Mouse (Mus musculus) cerebellum, adult 2 months (tissue): ENCODE data around the gene Gm28539. TPM values are rescaled to one million over a fixed set of nuclear protein-coding genes. Genes with fewer than 3 reads are reported as not detected.
"Not testable (repeated sequence)": the region's sequence is repeated elsewhere in the genome, so short reads cannot be mapped to it uniquely, and the experiment has no call there.

ENCODE experiments used
- DNase-seq, 2 experiments: peaks; one replicate each; pipeline ENCODE4 v3.0.0; 2021
- H3K27ac ChIP-seq: fragments of 200-500 bp; 2 replicates; pipeline ENCODE4 v1.5.1; 2012; ENCODE audit warnings: low read length, control low read depth, inconsistent platforms; ENCODE audit not compliant: insufficient read depth
- H3K27me3 ChIP-seq: fragments of 200-500 bp; 2 replicates; pipeline ENCODE4 v1.6.1; 2012; ENCODE audit warnings: inconsistent platforms, mild to moderate bottlenecking, low read length, moderate library complexity; ENCODE audit not compliant: control insufficient read depth, insufficient read depth
- H3K4me1 ChIP-seq: fragments of 200-500 bp; 2 replicates; pipeline ENCODE4 v1.6.1; 2011; ENCODE audit warnings: low read length; ENCODE audit not compliant: control insufficient read depth, insufficient read depth
- H3K4me3 ChIP-seq: fragments of 200-500 bp; replicated peaks from 2 replicates; pipeline ENCODE3; 2011; ENCODE audit warnings: mild to moderate bottlenecking, low read depth, low read length, control low read depth; ENCODE audit not compliant: insufficient read depth
- CTCF ChIP-seq: fragments of 200-500 bp; IDR thresholded peaks from 2 replicates; pipeline ENCODE4 v1.5.1; 2011; ENCODE audit warnings: low read depth, mild to moderate bottlenecking, control low read depth, low read length, moderate library complexity, borderline replicate concordance; ENCODE audit not compliant: insufficient read depth
- POLR2A ChIP-seq: fragments of 200-500 bp; IDR thresholded peaks from 2 replicates; pipeline ENCODE4 v1.6.1; 2011; ENCODE audit warnings: low read length, control low read depth, borderline replicate concordance; ENCODE audit not compliant: insufficient read depth
- WGBS: fragments of 180-500 bp; shearing (Covaris S2); methylation state at CpG from one replicate; pipeline ENCODE4 v1.1.7; 2018; 5-methylcytosine and 5-hydroxymethylcytosine counted together
- polyA plus RNA-seq: library from polyadenylated mRNA; depleted of rRNA; stranded (reverse); fragments of >200 nt; gene quantifications from 2 replicates; pipeline ENCODE4 v1.2.3, GENCODE M21; 2012

Gm28539 gene
- polyA plus RNA-seq, 1 experiment = 0.08 TPM

DNA sequence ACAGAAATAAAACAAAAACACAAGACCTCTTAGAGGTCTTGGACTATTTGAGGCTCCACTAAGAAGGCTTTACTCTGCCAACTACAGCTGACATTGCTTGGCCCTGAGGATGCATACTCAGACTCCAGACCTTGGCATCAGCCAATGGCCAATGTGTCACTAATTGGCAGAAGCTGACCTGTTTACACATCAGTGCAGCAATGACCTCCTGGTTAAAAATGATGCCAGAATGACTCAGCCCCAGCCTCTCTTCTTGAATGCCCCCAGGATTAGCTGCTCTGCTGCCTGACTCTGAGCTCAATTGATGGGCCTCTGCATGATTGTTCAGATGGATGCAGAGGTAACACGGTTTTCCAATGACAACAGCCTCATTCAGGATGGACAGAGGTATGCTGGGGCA is 23.8 kb downstream of the Gm28539 start:
- peaks cover 5% of the 10 kb centered on the region; the same call in 1 of the 2 replicates for H3K4me1 ChIP-seq
- WGBS = 15% methylated on average over 1 of the region's 1 CpGs
- TF ChIP-seq CTCF (no peak), POLR2A (no peak)
- H3K27ac ChIP-seq = no peak overlapping the region
- DNase-seq = peak; percentile 34 to 79
- no peaks in the 10 kb centered on the region for H3K27me3 ChIP-seq
- no peak overlapping the region for H3K4me3 ChIP-seq

GRCm38 (mm10) chr16:18870495-18870894 is 34.1 kb downstream of the Gm28539 start:
- WGBS = 72% methylated on average over 1 of the region's 1 CpGs
- DNase-seq, H3K27ac ChIP-seq, H3K4me1 ChIP-seq, H3K4me3 ChIP-seq, H3K27me3 ChIP-seq: not testable (repeated sequence)

DNA sequence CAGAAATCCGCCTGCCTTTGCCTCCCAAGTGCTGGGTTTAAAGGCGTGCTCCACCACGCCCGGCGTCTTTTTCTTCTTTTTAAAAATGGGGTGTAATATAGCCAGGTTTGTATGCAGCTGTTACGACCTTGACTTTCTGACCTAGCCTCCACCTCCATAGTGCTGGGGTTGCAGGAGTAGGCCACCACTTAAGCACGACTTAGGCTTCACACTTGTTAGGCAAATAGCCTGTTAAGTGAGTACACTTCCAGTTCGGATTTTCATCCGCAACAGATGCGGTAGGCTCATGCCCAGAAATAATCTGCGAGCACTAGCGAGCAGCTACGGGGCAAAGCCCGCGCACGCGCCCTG is 39.7 kb downstream of the Gm28539 start:
- no peaks in the 10 kb centered on the region for H3K4me1 ChIP-seq
- H3K4me3 ChIP-seq = peak overlapping the region; percentile 73
- TF ChIP-seq CTCF (no peak), POLR2A (no peak)
- H3K27ac ChIP-seq = peak overlapping the region; percentile 1; the same call in 1 of the 2 replicates
- no peaks in the 10 kb centered on the region for H3K27me3 ChIP-seq
- no peak for DNase-seq
- WGBS = under 1% methylated on average over 17 of the region's 17 CpGs

DNA sequence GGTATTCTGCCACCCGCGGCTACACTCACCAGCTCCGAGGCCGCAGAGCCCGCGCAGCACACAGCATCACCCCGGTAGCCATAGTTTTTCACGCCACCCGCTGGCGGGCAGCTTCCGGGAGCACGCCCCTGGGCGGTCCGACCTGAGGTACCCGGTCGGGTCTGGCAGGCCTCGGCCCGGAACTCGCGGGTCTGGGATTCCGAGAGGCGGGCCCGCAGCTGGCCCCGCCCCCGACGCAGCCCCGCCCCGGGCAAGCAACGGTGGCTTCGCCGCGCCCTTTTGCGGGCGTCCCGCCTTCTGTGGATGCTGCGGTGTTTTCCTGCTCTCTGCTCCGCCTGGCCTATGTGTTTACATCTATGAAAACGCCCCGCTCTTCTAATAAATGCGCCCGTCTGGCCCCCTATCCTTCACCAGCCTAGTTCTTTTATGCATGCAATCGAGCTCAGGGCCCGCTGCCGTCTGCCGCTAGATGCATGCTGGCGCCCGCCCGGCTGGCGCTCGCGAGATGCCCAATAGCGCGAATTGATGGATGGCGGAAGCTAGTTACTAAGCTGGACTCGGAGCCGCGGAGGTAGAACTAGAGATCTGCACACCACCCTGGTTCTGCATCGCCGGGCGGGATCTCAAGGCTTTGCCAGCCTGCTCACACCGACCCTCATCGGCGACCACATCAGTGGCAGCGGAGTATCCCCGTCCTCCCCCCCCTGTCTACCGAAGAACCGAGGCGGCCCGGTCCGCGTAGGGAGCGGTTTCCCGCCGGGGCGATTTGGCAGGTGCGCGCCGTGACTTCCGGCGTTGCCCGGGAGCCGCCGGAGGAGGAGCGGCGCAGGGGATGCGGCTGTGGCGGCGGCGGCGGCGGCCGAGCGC is 40.3 kb downstream of the Gm28539 start, which contains the start of the genes Mrpl40 and Hira:
Gene Mrpl40, minus strand, starts transcription at position 421 of the 867 bp plus-strand sequence.
Gene Hira, plus strand, starts transcription at position 596 of the 867 bp plus-strand sequence.
- WGBS = under 1% methylated on average over 83 of the region's 93 CpGs
- TF ChIP-seq POLR2A = peak; percentile 73
- no peak for TF ChIP-seq CTCF
- peak within 1 kb of the TSS; percentile 73 for H3K4me3 ChIP-seq
- no peaks in the 10 kb centered on the region for H3K27me3 ChIP-seq
- peak within 1 kb of the TSS; percentile 72 for H3K27ac ChIP-seq
- peak; percentile 95 to 96 for DNase-seq
- no peaks in the 10 kb centered on the region for H3K4me1 ChIP-seq

DNA sequence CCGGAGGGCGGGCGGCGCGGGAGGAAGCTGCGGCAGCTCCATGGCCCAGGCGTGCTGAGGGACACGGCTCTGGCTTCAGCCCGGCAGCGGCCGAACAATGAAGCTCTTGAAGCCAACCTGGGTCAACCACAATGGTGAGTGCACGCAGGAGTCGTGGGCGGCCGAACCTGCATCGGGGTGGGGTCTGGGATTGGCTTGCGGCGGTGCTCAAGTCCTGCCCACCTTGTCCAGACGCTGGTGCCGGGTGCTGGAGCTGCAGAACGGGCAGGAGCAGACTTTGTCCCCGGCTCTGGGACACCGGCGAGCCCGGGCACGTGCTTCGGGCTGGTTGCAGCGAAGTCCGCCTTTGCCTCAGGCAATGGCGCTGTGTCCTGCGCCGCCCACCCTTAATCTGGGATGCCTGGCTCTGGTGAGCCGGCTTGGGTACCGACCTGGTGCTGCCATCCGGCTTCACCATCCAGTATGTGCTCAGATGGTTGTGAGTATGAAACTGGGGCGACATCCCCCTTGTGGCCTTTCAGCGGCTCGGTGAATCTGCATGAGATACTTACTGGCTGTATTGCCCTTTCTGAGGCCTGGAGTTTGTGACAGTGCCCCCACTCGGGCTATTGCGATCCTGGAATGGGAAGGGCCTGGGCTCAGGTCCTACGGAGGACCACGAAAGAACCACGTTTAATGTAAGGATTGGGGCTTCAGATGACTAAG is 41.2 kb downstream of the Gm28539 start:
- no peak for TF ChIP-seq POLR2A
- TF ChIP-seq CTCF = 0 out of 2 replicates have a peak, but pooled peaks have one; percentile 10
- peak in 1 of 2 experiments; percentile 55 for DNase-seq
- Histone ChIP-seq H3K27me3 (no peaks in the 10 kb centered on the region), H3K4me1 (no peaks in the 10 kb centered on the region), H3K4me3 (peak overlapping the region; percentile 73), H3K27ac (no peak overlapping the region)
- WGBS = under 1% methylated on average over 43 of the region's 43 CpGs

GRCm38 (mm10) chr16:18878091-18878720 is 41.8 kb downstream of the Gm28539 start:
- DNase-seq = peak in 1 of 2 experiments; percentile 20
- Histone ChIP-seq H3K4me1 (no peaks in the 10 kb centered on the region), H3K4me3 (peak overlapping the region; percentile 73), H3K27me3 (no peaks in the 10 kb centered on the region), H3K27ac (no peak overlapping the region)
- TF ChIP-seq POLR2A (no peak), CTCF (no peak)
- WGBS = 9% methylated on average over 20 of the region's 20 CpGs

DNA sequence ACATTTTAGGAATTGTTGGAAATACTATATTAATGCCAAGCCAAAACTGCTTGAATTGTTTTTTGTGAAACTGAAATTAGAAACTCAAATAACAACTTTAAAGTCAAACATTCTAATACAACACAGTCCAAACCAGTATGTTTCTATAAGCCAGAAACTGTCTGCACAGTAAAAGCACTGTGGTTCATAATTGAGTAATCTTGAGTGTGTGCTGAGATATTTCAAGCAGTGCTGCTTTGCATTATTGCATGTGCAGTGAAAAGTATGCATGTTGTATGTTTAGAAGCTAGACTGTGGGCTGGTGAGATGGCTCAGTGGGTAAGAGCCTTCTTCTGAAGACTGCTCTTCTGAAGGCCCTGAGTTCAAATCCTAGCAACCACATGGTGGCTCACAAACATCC is 47.7 kb downstream of the Gm28539 start:
- Histone ChIP-seq H3K4me3 (no peak overlapping the region), H3K27ac (no peak overlapping the region), H3K4me1 (no peaks in the 10 kb centered on the region), H3K27me3 (no peaks in the 10 kb centered on the region)
- TF ChIP-seq POLR2A (no peak), CTCF (no peak)
- no peak for DNase-seq

- H3K4me3 ChIP-seq = no peak overlapping the region
- 89% methylated on average over 4 of the region's 4 CpGs for WGBS
- TF ChIP-seq POLR2A = no peak
- no peak for TF ChIP-seq CTCF
- no peaks in the 10 kb centered on the region for H3K27me3 ChIP-seq
- no peak for DNase-seq
- H3K27ac ChIP-seq = no peak overlapping the region
- H3K4me1 ChIP-seq = 0 out of 2 replicates have a peak, but pooled peaks cover 3% of the 10 kb centered on the region
Observed at GRCm38 (mm10) chr16:18893840-18894372, 57.5 kb downstream of the Gm28539 start.
